Mouse (Mus musculus): ENCODE data around the gene Tmtc2. TPM values are rescaled to one million over a fixed set of nuclear protein-coding genes. Genes with fewer than 3 reads are reported as not detected.

The Tmtc2 gene
- polyA plus RNA-seq, 1 experiment from 2014 or later: 9.0 TPM

- Histone ChIP-seq H3K9ac (no peak overlapping the region), H3K4me2 (no peak overlapping the region), H3K36me3 (peaks cover 15% of the 10 kb centered on the region), H3K4me1 (replicated peaks) (peaks cover 22% of the 10 kb centered on the region), H3K4me3 (no peak overlapping the region), H3K27me3 (no peaks in the 10 kb centered on the region), H3K9me3 (0 out of 2 replicates have a peak, but pooled peaks cover 5% of the 10 kb centered on the region), H3K27ac (replicated peaks) (no peak overlapping the region)
- peak; percentile 91 for ATAC-seq (ENCODE audit: low read depth)
- WGBS: 30% methylated on average over 3 of the region's 3 CpGs
Measured at GRCm38 (mm10) chr10:105319299-105320057, 254.8 kb downstream of the Tmtc2 start.

- Histone ChIP-seq H3K27ac (replicated peaks) (no peak overlapping the region), H3K4me1 (replicated peaks) (peaks cover 18% of the 10 kb centered on the region), H3K9me3 (0 out of 2 replicates have a peak, but pooled peaks cover 5% of the 10 kb centered on the region), H3K27me3 (no peaks in the 10 kb centered on the region), H3K36me3 (peaks cover 15% of the 10 kb centered on the region), H3K4me2 (no peak overlapping the region), H3K9ac (no peak overlapping the region), H3K4me3 (no peak overlapping the region)
- peak; percentile 82 for ATAC-seq (ENCODE audit: low read depth)
- 30% methylated on average over 2 of the region's 2 CpGs for WGBS
Measured at GRCm38 (mm10) chr10:105318869-105319268, 255.4 kb downstream of the Tmtc2 start.

GRCm38 (mm10) chr10:105312986-105313385, 261.3 kb downstream of the Tmtc2 start:
- H3K4me2 ChIP-seq: no peak overlapping the region
- H3K36me3 ChIP-seq: no peaks in the 10 kb centered on the region
- WGBS: 78% methylated on average over 5 of the region's 5 CpGs
- H3K9ac ChIP-seq: no peak overlapping the region
- no peaks in the 10 kb centered on the region for H3K27me3 ChIP-seq
- no peak for ATAC-seq (ENCODE audit: low read depth)
- H3K9me3 ChIP-seq: no peaks in the 10 kb centered on the region
- peaks cover 5% of the 10 kb centered on the region; the same call in 1 of the 2 replicates for H3K4me1 ChIP-seq (replicated peaks)
- no peak overlapping the region for H3K27ac ChIP-seq (replicated peaks)
- no peak overlapping the region for H3K4me3 ChIP-seq

- 0 out of 2 replicates have a peak, but pooled peaks cover 3% of the 10 kb centered on the region for H3K4me1 ChIP-seq (replicated peaks)
- no peak overlapping the region for H3K4me3 ChIP-seq
- H3K36me3 ChIP-seq: peaks cover 4% of the 10 kb centered on the region
- H3K27me3 ChIP-seq: no peaks in the 10 kb centered on the region
- ATAC-seq (ENCODE audit: low read depth): no peak
- no peak overlapping the region for H3K9ac ChIP-seq
- H3K9me3 ChIP-seq: no peaks in the 10 kb centered on the region
- no peak overlapping the region for H3K4me2 ChIP-seq
- no peak overlapping the region for H3K27ac ChIP-seq (replicated peaks)
- WGBS: 65% methylated on average over 3 of the region's 3 CpGs
Measured at GRCm38 (mm10) chr10:105297560-105297959, 276.7 kb downstream of the Tmtc2 start.

GRCm38 (mm10) chr10:105292961-105293360, 281.3 kb downstream of the Tmtc2 start:
- Histone ChIP-seq H3K36me3 (no peaks in the 10 kb centered on the region), H3K9me3 (no peaks in the 10 kb centered on the region), H3K9ac (no peak overlapping the region), H3K4me1 (replicated peaks) (0 out of 2 replicates have a peak, but pooled peaks cover 3% of the 10 kb centered on the region), H3K27me3 (no peaks in the 10 kb centered on the region), H3K4me2 (no peak overlapping the region), H3K4me3 (no peak overlapping the region), H3K27ac (replicated peaks) (no peak overlapping the region)
- ATAC-seq (ENCODE audit: low read depth): no peak
- 77% methylated on average over 1 of the region's 1 CpGs for WGBS

- no peak overlapping the region for H3K9ac ChIP-seq
- H3K36me3 ChIP-seq: no peaks in the 10 kb centered on the region
- no peak overlapping the region for H3K27ac ChIP-seq (replicated peaks)
- H3K4me1 ChIP-seq (replicated peaks): 0 out of 2 replicates have a peak, but pooled peaks cover 4% of the 10 kb centered on the region
- WGBS: 81% methylated on average over 2 of the region's 2 CpGs
- no peak overlapping the region for H3K4me3 ChIP-seq
- no peak for ATAC-seq (ENCODE audit: low read depth)
- no peaks in the 10 kb centered on the region for H3K9me3 ChIP-seq
- H3K4me2 ChIP-seq: no peak overlapping the region
- H3K27me3 ChIP-seq: no peaks in the 10 kb centered on the region
Measured at GRCm38 (mm10) chr10:105288472-105288871, 285.8 kb downstream of the Tmtc2 start.

- Histone ChIP-seq H3K36me3 (no peaks in the 10 kb centered on the region), H3K4me3 (no peak overlapping the region), H3K9ac (no peak overlapping the region), H3K9me3 (no peaks in the 10 kb centered on the region), H3K4me2 (no peak overlapping the region), H3K27ac (replicated peaks) (no peak overlapping the region), H3K4me1 (replicated peaks) (0 out of 2 replicates have a peak, but pooled peaks cover 4% of the 10 kb centered on the region), H3K27me3 (no peaks in the 10 kb centered on the region)
- 90% methylated on average over 3 of the region's 3 CpGs for WGBS
- no peak for ATAC-seq (ENCODE audit: low read depth)
Measured at GRCm38 (mm10) chr10:105287575-105287974, 286.7 kb downstream of the Tmtc2 start.

GRCm38 (mm10) chr10:105287064-105287463, 287.2 kb downstream of the Tmtc2 start:
- Histone ChIP-seq H3K27ac (replicated peaks) (no peak overlapping the region), H3K4me1 (replicated peaks) (0 out of 2 replicates have a peak, but pooled peaks cover 4% of the 10 kb centered on the region), H3K4me2 (no peak overlapping the region), H3K9ac (no peak overlapping the region), H3K9me3 (no peaks in the 10 kb centered on the region), H3K36me3 (no peaks in the 10 kb centered on the region), H3K4me3 (no peak overlapping the region), H3K27me3 (no peaks in the 10 kb centered on the region)
- 85% methylated on average over 7 of the region's 7 CpGs for WGBS
- ATAC-seq (ENCODE audit: low read depth): no peak

GRCm38 (mm10) chr10:105286221-105286620, 288.0 kb downstream of the Tmtc2 start:
- Histone ChIP-seq H3K4me1 (replicated peaks) (0 out of 2 replicates have a peak, but pooled peaks cover 4% of the 10 kb centered on the region), H3K4me3 (no peak overlapping the region), H3K27me3 (no peaks in the 10 kb centered on the region), H3K27ac (replicated peaks) (no peak overlapping the region), H3K9ac (no peak overlapping the region), H3K4me2 (no peak overlapping the region), H3K9me3 (no peaks in the 10 kb centered on the region), H3K36me3 (no peaks in the 10 kb centered on the region)
- ATAC-seq (ENCODE audit: low read depth): no peak
- WGBS: 88% methylated on average over 2 of the region's 2 CpGs

GRCm38 (mm10) chr10:105284171-105284570, 290.1 kb downstream of the Tmtc2 start:
- H3K4me1 ChIP-seq (replicated peaks): 0 out of 2 replicates have a peak, but pooled peaks cover 4% of the 10 kb centered on the region
- no peaks in the 10 kb centered on the region for H3K27me3 ChIP-seq
- H3K9ac ChIP-seq: no peak overlapping the region
- no peak overlapping the region for H3K4me2 ChIP-seq
- no peak overlapping the region for H3K27ac ChIP-seq (replicated peaks)
- 63% methylated on average over 6 of the region's 6 CpGs for WGBS
- no peaks in the 10 kb centered on the region for H3K9me3 ChIP-seq
- H3K36me3 ChIP-seq: no peaks in the 10 kb centered on the region
- no peak for ATAC-seq (ENCODE audit: low read depth)
- H3K4me3 ChIP-seq: no peak overlapping the region

- Histone ChIP-seq H3K9ac (no peak overlapping the region), H3K27ac (replicated peaks) (no peak overlapping the region), H3K9me3 (no peaks in the 10 kb centered on the region), H3K36me3 (no peaks in the 10 kb centered on the region), H3K27me3 (no peaks in the 10 kb centered on the region), H3K4me1 (replicated peaks) (0 out of 2 replicates have a peak, but pooled peaks cover 4% of the 10 kb centered on the region), H3K4me2 (no peak overlapping the region), H3K4me3 (no peak overlapping the region)
- no peak for ATAC-seq (ENCODE audit: low read depth)
- WGBS: 87% methylated on average over 3 of the region's 3 CpGs
Measured at GRCm38 (mm10) chr10:105280933-105281332, 293.3 kb downstream of the Tmtc2 start.

- H3K27ac ChIP-seq (replicated peaks): no peak overlapping the region
- no peak overlapping the region for H3K4me3 ChIP-seq
- H3K27me3 ChIP-seq: no peaks in the 10 kb centered on the region
- no peaks in the 10 kb centered on the region for H3K9me3 ChIP-seq
- no peaks in the 10 kb centered on the region for H3K36me3 ChIP-seq
- no peak for ATAC-seq (ENCODE audit: low read depth)
- 62% methylated on average over 3 of the region's 3 CpGs for WGBS
- no peaks in the 10 kb centered on the region for H3K4me1 ChIP-seq (replicated peaks)
- H3K9ac ChIP-seq: no peak overlapping the region
- no peak overlapping the region for H3K4me2 ChIP-seq
Measured at GRCm38 (mm10) chr10:105260053-105260452, 314.2 kb downstream of the Tmtc2 start.
